Mouse (Mus musculus) CH12.LX (cell line): ENCODE data around the gene Myo15.

Experiments used
- CTCF ChIP-seq, 2 experiments: IDR thresholded peaks in 1 of 2; conservative IDR thresholded peaks in 1 of 2; 2 replicates each; pipeline ENCODE4 v1.5.1; 2011 to 2012; ENCODE audit warnings: low read depth in 2 of 2, low read length in 2 of 2, improper control_type of control experiment in 1 of 2, inconsistent platforms in 1 of 2, mild to moderate bottlenecking in 1 of 2, moderate library complexity in 1 of 2
- HCFC1 ChIP-seq: IDR thresholded peaks from 2 replicates; pipeline ENCODE4 v1.6.1; 2012; ENCODE audit warnings: low read depth, mild to moderate bottlenecking, inconsistent platforms, low read length, improper control_type of control experiment
- JUND ChIP-seq: conservative IDR thresholded peaks from 2 replicates; pipeline ENCODE4 v1.6.1; 2011; ENCODE audit warnings: low read depth, low read length, improper control_type of control experiment
- MAZ ChIP-seq: IDR thresholded peaks from 2 replicates; pipeline ENCODE4 v1.6.1; 2012; ENCODE audit warnings: low read depth, mild to moderate bottlenecking, inconsistent platforms, low read length, improper control_type of control experiment, moderate library complexity
- POLR2A ChIP-seq: IDR thresholded peaks from 2 replicates; pipeline ENCODE4 v1.6.1; 2011; ENCODE audit warnings: low read depth, mild to moderate bottlenecking, improper control_type of control experiment, low read length

GRCm38 (mm10) chr11:60540761-60541160 is 71.6 kb downstream of the Myo15 start:
- no peak for TF ChIP-seq JUND
- no peak for TF ChIP-seq CTCF (conservative IDR thresholded peaks at IDR 0.05 in 1 of 2, IDR thresholded peaks at IDR 0.05 in 1 of 2; ENCODE audit: low read depth in 2 of 2, low read length in 2 of 2)
- no peak for TF ChIP-seq MAZ
- no peak for TF ChIP-seq POLR2A
- TF ChIP-seq HCFC1 = no peak
